Mouse (Mus musculus): ENCODE measurements around the gene Ube2o. TPM values are rescaled to one million over a fixed set of nuclear protein-coding genes. Genes with fewer than 3 reads are reported as not detected.
"Not testable (repeated sequence)": the region's sequence is repeated elsewhere in the genome, so short reads cannot be mapped to it uniquely, and the experiment has no call there.

The Ube2o gene
- total RNA-seq, 2 experiments from 2014 or later, result 28.5 to 29.7 TPM

DNA sequence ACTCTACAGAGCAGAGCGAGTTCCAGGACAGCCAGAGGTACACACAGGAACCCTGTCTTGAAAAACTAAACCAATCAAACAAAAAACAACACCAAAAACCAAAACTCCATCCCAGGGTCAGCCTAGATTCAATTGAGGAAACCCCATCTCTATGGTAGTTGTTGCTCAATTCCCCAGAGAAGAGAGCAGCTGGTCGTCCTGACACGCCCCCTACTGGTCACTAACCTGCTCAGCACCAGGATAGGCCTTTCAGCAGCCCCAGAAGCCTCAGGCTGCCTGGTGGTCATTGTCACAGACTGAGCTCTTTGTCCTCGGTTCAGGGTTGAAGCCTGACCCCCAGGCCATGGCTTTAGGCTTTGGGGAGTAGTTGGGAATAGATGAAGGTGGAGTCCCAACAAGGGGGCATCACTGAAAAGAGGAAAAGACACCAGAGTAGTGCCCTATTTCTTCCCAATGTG is 87.4 kb downstream of the Ube2o start, which contains the start of gene Prpsap1:
Gene Prpsap1 (minus strand): TSS at position 408 of the 458 bp plus-strand sequence.
- peak; percentile 56 to 63 for DNase-seq
- intact Hi-C loops (cut with DNase I), result no loop called here

DNA sequence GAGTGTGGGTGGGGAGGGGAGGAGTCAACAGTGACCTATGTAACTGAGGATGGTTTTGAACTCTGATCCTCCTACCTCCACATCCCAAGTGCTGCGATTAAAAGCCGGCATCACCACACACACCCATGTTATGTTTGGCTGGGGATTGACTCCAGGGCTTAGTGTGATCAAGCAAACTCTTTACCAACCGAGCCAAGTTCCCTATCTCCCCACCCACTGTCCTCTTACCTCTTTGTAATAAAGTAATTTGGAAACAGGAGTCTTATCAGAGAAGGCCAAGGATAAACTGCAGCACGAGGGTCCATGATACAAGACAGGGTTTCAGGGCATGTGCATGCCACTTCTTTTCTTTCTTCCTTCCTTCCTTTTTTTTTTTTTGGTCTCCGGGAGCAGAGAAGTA is 88.1 kb downstream of the Ube2o start:
- intact Hi-C loops (cut with DNase I), result no loop called here
- no peak for DNase-seq

DNA sequence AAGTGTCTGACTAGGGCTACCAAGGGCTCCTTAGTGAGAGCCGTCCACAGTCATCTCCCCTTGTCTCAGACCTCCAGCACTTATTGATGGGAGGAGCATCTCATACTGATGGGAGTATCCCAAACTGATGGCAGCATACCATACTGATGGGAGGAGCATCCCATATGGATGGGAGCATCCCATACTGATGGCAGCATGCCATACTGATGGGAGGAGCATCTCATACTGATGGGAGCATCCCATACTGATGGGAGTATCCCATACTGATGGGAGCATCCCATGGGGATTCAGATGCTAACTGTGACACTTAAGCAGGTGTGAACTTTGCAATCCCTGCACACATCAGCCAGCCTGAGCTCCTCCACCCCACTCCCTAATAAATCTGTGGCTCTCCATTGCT is 88.7 kb downstream of the Ube2o start:
- intact Hi-C loops (cut with DNase I); DNase-seq: not testable (repeated sequence)

DNA sequence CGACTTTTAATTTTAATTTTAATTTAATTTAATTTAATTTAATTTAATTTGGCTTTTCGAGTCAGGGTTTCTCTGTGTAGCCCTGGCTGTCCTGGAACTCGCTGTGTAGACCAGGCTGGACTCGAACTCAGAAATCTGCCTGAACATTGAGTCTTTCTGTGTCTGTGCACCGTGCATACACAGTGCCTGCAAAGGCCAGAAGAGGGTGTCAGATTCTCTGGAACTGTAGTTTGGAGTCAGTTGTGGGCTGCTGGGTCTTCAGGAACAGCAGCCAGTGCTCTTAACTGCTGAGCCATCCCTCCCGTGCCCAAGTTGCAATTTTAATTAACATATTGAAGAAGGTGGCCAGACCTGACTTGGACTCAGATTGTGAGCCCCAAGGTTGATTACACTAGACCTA is 89.9 kb downstream of the Ube2o start:
- intact Hi-C loops (cut with DNase I), result no loop called here
- DNase-seq, result no peak

DNA sequence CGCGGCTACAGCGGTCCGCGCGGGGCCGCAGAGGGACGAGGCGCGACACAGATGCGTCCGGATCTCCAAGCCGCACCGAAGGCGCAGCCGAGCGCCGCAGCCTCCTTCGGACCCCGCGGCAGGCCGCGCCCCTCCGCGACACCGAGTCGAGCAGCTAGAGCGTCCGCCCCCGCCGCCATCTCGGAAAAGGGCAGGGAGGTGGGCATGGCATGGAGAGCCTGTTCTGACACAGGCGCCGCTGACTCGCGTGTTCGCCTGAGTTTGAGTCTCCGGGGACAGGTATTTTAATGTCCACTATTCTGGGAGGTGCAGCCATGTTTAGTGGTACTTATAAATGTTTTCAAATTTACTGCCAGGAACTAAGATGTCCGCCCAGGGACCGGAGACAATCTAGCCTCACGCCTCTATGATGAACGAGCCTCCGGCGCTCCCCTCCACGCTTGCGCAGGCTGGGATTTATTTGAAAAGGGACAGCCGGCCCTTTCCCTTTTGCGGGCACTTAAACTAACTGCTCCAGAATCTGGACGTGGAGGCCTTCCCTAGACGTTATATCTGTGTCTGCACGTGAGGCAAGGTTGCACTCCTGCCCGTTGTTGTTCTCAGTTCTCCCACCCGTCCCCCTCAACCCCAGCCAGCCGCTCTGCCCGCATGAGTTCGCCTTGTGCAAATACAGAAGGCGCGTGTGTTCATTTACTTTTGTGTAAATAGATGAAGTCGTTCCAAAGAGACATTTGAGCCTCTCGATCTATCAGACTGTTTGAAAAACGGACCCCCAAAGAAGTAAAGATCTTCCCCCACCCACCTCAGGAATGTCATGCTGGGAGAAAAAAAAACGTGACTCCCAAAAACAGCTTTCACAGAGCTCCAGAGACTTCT is 90.8 kb downstream of the Ube2o start:
- DNase-seq, result peak; percentile 89 to 96
- intact Hi-C loops (cut with DNase I), result no loop called here

DNA sequence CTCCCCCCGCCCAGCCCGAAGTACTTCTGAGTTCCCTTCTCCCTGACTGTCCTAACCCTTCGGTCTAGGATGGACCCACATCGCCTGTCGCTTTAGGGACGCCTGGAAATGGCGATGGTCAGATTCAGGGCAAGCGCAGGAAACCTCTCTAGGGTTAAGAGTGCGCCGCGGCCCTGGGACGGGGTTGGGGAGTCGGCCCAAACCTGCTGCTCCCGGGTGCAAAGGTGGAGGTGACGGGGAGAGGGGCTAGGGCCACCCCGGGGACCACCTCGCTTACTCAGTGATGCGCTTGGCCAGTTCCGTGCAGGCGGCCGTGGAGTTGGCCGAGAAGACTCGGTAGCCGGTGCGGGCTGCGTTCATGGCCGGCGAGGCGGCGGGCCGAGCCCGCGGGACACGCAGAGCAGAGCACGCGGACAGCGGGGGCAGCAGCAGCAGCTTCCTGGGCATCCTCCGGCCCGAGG is 91.4 kb downstream of the Ube2o start:
- DNase-seq, result no peak
- intact Hi-C loops (cut with DNase I), result no loop called here

DNA sequence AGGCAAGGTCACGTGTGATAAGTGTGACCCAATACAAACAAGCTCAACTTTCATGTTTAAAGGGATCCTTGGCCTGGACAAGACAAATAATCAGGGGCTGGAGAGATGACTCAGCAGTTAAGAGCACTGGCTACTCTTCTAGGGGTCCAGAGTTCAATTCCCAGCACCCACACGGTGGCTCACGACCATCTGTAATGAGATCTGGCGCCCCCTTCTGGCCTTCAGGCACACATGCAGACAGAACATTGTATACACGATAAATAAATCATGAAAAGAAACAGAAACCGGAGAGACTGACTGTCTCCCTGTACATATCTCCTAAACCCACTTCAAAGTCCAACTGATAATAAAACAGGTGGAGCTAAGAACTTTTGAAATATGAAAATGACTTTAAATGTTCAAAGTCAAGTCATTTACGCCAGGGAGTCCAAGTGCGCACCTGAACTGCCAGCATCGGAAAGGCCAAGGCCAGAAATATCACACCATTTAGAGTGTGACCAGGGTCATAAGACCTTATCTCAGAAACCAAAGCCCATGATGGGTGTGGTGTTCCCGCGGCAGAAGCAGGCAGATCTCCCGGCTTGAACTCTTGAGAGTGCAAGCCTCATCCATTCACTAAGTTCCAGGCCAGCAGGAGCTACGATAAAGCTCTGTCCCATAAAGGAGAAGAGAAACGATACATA is 92.4 kb downstream of the Ube2o start:
- intact Hi-C loops (cut with DNase I), result no loop called here

DNA sequence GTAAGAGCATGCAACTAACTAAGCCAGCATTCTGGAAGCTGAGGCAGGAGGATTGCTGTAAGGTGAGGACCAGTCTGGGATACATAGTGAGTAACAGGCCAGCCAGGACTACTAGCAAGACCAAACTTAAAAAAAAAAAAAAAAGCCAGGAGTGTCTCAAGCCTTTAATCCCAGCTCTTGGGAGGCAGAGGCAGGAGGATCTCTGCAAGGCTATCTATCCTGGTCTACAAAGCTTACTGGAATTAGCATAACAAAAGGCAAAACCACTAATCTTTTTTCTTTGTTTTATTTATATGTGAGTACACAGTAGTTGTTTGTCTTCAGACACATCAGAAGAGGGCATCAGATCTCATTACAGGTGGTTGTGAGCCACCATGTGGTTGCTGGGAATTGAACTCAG is 93.0 kb downstream of the Ube2o start:
- DNase-seq, result no peak
- intact Hi-C loops (cut with DNase I), result no loop called here

More for the DNA sequence above, 92.4 kb downstream of the Ube2o start:
- no peak for DNase-seq

Other genes starting within 250 kb of the Ube2o start
- gene Foxj1, start 246.0 kb downstream of the Ube2o start, total RNA-seq (2021), result not detected
- 1 to 10 TPM; 5.8 to 6.1 TPM for gene Rnf157, start 168.4 kb downstream of the Ube2o start, total RNA-seq (2021)
- gene Ubald2, start 147.4 kb downstream of the Ube2o start, total RNA-seq (2021), result 10 to 100 TPM; 40.4 to 44.9 TPM
- gene Qrich2, start 115.2 kb downstream of the Ube2o start, total RNA-seq (2021), result under 1 TPM in 1 of 2 experiments, not detected in 1; 0.11 TPM
- 10 to 100 TPM; 30.9 to 34.6 TPM for gene Prpsap1, start 87.2 kb downstream of the Ube2o start, total RNA-seq (2021)
- 1 to 10 TPM; 1.0 to 1.2 TPM for gene Sphk1, start 50.5 kb downstream of the Ube2o start, total RNA-seq (2021)
- not detected for gene Aanat, start 5.0 kb upstream of the Ube2o start, total RNA-seq (2021)
- gene Rhbdf2, start 45.6 kb upstream of the Ube2o start, total RNA-seq (2021), result 10 to 100 TPM; 10.3 to 15.3 TPM
- 1 to 10 TPM in 1 of 2 experiments, under 1 TPM in 1; 0.97 to 1.8 TPM for gene Prcd, start 72.1 kb upstream of the Ube2o start, total RNA-seq (2021)
- gene Cygb, start 72.9 kb upstream of the Ube2o start, total RNA-seq (2021), result 10 to 100 TPM; 39.8 to 50.8 TPM
- not detected for gene St6galnac1, start 194.1 kb upstream of the Ube2o start, total RNA-seq (2021)
- 10 to 100 TPM; 18.1 to 21.1 TPM for gene Mxra7, start 246.6 kb upstream of the Ube2o start, total RNA-seq (2021)